Mouse (Mus musculus): ENCODE data around the gene Aff3.

Aff3 gene

DNA sequence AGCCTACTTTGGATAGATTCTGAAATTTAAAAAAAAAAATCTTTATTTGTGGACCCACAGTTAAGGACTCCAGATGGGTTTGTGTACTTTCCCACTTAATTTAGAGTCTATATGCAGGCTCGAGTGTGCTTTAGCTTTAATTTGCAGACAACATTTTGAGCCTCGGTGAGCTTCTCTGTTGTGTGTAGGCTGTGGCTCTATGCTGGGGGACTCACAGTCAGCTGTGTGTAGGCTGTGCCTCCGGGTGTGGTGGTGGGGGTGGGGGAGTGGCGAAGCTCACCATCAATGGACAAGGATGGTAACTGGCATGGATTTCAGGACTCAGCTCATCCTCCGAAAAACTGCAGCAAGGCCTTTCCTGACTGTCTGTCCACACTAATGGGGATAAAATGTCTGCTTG, 331.8 kb downstream of the Aff3 start:
- in situ Hi-C loops (cut with MboI; ENCODE audit: low pct_unique_long_range_greater_than_20kb in 1 of 2, low sequenced_read_pairs in 2 of 2, unreplicated experiment in 1 of 2), result no loop called here

DNA sequence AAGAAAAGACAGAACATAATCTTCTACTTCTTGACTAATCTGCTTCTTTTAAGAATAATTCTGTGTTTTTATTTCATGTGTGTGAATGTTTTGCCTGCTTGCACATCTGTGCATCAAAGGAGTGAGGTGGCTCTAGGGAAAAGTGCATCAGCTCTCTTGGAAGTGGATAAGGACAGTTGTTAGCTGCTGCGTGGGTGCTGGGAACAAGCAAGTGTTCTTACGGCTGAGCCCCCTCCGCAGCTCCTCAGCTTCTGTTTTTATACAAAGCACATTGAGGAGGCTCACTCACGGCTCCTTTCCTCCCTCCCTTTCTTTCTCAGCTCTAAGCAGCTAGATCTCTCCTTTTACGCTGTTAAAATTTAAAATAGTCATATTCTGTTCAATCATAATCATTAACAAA, 340.5 kb downstream of the Aff3 start:
- in situ Hi-C loops (cut with MboI; ENCODE audit: low pct_unique_long_range_greater_than_20kb in 1 of 2, low sequenced_read_pairs in 2 of 2, unreplicated experiment in 1 of 2), result no loop called here

DNA sequence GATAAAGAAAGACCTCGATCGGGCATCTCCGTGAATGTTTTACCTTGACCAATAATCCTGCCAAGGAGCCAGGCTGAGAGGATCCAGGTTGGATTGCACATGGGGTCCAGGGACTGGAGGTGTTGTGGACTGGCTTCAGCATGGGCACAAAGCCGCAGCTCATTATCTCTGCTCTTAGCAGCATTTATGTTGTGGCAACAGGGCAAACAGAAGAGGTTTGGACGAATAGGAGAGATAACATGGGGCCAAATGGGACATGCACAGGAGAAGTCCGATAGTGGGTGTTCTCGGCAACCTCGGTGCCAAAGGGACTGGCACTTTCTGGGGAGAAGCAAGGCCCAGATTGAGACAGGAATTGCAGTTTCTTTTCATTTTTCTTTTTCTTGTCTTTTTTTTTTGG, 342.9 kb downstream of the Aff3 start:
- in situ Hi-C loops (cut with MboI; ENCODE audit: low pct_unique_long_range_greater_than_20kb in 1 of 2, low sequenced_read_pairs in 2 of 2, unreplicated experiment in 1 of 2), result no loop called here

DNA sequence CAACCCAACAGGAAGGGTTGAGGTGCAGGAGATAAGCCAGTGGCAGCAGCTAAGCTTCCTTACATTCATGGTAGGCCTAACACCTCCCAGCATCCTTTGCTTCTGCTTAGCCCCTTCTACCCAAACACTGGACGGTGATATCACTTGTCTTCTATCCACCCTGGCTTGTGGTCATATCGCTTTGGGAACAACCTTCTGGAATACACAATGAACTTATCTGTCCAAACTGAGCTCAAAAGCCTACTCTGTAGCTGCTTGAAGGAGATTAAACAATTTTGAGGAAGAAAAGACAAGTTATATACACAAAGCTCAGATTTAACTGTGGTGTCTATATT, 343.8 kb downstream of the Aff3 start:
- in situ Hi-C loops (cut with MboI; ENCODE audit: low pct_unique_long_range_greater_than_20kb in 1 of 2, low sequenced_read_pairs in 2 of 2, unreplicated experiment in 1 of 2), result no loop called here

GRCm38 (mm10) chr1:38320126-38320970, 344.4 kb downstream of the Aff3 start:
- in situ Hi-C loops (cut with MboI; ENCODE audit: low pct_unique_long_range_greater_than_20kb in 1 of 2, low sequenced_read_pairs in 2 of 2, unreplicated experiment in 1 of 2), result no loop called here

DNA sequence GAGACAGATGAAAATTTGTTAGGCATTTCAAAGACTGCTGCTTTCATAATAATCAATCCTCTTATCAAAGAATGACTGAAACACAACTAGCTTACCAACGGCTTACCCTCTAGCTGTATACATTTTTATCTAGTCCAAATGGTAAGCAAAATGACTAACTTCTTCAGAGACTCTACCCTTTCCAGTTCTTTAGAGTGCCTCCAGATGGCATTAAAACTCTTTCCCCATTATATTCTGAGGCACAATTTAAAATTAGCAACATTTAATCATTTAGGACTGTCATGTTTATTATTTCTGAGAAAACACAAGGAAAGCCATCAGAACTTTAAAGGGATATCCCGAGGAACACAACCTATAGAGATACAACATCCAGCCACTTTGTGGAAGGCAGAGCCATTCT, 346.1 kb downstream of the Aff3 start:
- in situ Hi-C loops (cut with MboI; ENCODE audit: low pct_unique_long_range_greater_than_20kb in 1 of 2, low sequenced_read_pairs in 2 of 2, unreplicated experiment in 1 of 2), result no loop called here

- in situ Hi-C loops (cut with MboI; ENCODE audit: low pct_unique_long_range_greater_than_20kb in 1 of 2, low sequenced_read_pairs in 2 of 2, unreplicated experiment in 1 of 2), result no loop called here
Observed at GRCm38 (mm10) chr1:38315992-38316391, 348.8 kb downstream of the Aff3 start.

DNA sequence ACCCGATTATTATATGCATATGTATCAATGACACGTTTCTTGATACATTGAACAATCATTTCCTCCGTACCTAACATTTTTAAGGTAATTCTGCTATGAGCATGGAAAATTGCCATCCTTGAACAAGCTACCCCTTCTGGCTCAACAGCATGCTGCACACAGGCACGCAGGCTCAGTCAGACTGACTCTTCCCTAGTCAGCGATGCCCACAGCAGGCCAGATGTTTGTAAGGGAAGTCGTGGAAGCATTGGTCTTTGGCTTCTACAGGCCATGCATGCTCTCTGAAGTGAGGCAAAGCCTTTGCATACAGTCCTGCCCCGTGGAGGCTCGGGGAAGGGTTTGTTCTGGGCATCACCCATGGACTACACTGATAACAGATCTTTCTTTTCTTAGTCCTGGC, 354.3 kb downstream of the Aff3 start:
- in situ Hi-C loops (cut with MboI; ENCODE audit: low pct_unique_long_range_greater_than_20kb in 1 of 2, low sequenced_read_pairs in 2 of 2, unreplicated experiment in 1 of 2), result no loop called here

DNA sequence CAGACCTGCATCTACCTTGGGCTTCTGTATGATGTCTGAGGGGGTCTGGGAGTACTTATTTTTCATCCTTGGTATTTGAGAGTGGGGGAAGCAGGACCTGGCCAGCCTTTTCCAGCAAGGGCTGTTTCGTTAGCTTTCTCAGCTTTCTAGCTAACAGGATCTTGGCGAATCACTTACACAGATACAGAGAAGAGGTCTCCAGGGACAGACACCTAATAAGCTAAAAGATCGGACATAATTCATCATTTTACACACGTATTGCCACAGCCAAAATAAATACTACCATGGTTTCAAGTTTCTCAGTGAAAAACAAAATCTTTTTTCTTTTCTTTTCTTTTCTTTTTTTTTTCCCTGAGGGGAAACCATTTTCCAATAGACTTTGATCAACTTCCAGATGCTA, 354.7 kb downstream of the Aff3 start:
- in situ Hi-C loops (cut with MboI; ENCODE audit: low pct_unique_long_range_greater_than_20kb in 1 of 2, low sequenced_read_pairs in 2 of 2, unreplicated experiment in 1 of 2), result no loop called here

DNA sequence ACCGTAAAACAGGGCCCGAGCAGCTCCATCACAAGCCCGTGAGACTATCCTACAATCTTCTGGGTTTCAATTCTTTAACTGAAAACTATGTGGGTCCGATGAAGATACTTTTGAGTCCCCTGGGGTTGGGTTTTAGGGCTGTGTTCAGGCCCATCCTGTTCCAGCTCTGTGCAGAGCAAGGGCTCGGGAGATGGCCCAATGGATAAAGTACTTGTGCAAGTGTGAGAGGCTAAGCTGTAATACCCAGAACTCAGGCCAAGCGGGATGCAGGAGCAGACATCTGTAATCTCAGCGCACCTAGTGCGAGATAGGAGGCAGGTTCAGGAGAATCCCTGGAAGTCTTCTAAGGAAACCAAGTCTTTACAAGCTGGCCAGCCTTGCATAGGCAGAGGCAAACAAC, 355.4 kb downstream of the Aff3 start:
- in situ Hi-C loops (cut with MboI; ENCODE audit: low pct_unique_long_range_greater_than_20kb in 1 of 2, low sequenced_read_pairs in 2 of 2, unreplicated experiment in 1 of 2), result no loop called here

- in situ Hi-C loops (cut with MboI; ENCODE audit: low pct_unique_long_range_greater_than_20kb in 1 of 2, low sequenced_read_pairs in 2 of 2, unreplicated experiment in 1 of 2), result no loop called here
Observed at GRCm38 (mm10) chr1:38308705-38308996, 356.1 kb downstream of the Aff3 start.

DNA sequence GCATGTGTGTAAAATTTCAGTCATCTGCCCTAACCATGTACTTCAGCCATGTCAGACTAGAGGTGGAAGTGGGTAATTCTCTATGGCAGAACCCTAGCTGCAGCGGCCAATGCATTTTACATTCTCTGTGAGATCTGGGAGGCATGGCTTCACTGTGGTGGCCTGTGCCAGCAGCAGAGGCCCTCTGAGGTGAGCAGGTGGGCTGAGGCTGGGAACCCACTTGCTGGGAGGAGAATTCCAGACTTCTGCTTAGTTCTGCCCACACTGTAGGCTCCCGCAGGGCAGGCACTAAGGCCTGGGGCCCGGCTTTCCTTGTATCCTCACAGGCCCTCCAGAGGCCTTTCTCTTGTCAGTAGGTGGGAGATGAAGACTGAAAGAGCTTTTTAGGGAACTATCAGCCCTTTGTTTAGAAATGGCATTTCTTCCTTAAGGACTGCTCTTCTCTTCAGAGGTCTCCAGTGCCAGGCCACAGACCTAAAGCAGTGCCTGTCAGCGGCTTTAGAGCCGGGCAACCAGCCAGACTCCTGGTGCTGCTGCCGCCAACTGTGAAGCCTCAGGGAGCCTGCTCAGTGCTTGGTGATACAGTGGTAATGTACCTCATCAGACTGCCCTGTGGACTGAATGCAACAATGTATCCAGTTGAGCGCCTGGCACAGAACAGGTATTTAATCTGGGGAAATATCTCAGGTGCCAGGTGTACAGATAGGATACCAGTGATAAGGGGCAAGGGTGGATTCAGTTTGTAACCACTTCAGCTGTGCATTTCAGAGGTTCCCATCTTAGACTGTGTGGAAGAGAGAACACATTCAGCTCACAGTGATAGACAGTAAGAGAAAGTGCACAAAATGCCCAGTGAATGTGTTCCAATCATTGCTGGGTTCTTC, 356.7 kb downstream of the Aff3 start:
- in situ Hi-C loops (cut with MboI; ENCODE audit: low pct_unique_long_range_greater_than_20kb in 1 of 2, low sequenced_read_pairs in 2 of 2, unreplicated experiment in 1 of 2), result no loop called here

- in situ Hi-C loops (cut with MboI; ENCODE audit: low pct_unique_long_range_greater_than_20kb in 1 of 2, low sequenced_read_pairs in 2 of 2, unreplicated experiment in 1 of 2), result no loop called here
Observed at GRCm38 (mm10) chr1:38307234-38307633, 357.5 kb downstream of the Aff3 start.

DNA sequence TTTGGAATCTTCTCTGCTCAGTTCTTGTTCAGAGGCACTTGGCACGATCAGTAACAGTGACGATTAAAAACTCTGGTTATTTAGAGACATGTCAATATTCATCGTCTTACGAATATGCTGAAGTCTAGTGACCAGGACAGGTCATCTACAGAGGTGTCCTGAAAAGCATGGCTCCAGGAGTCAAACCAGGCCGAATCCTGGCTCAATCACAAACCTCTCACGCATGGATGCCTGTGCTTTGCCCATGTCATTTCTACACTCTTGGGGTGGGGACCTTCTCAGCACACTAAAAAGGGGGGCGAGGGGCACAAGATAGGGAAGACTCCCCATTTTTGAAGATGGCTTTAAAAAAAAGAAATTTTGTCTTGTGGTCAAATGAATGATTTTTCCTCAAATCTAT, 358.6 kb downstream of the Aff3 start:
- in situ Hi-C loops (cut with MboI; ENCODE audit: low pct_unique_long_range_greater_than_20kb in 1 of 2, low sequenced_read_pairs in 2 of 2, unreplicated experiment in 1 of 2), result no loop called here

- in situ Hi-C loops (cut with MboI; ENCODE audit: low pct_unique_long_range_greater_than_20kb in 1 of 2, low sequenced_read_pairs in 2 of 2, unreplicated experiment in 1 of 2), result no loop called here
Observed at GRCm38 (mm10) chr1:38304376-38304775, 360.4 kb downstream of the Aff3 start.

GRCm38 (mm10) chr1:38298291-38298690, 366.5 kb downstream of the Aff3 start:
- in situ Hi-C loops (cut with MboI; ENCODE audit: low pct_unique_long_range_greater_than_20kb in 1 of 2, low sequenced_read_pairs in 2 of 2, unreplicated experiment in 1 of 2), result no loop called here

DNA sequence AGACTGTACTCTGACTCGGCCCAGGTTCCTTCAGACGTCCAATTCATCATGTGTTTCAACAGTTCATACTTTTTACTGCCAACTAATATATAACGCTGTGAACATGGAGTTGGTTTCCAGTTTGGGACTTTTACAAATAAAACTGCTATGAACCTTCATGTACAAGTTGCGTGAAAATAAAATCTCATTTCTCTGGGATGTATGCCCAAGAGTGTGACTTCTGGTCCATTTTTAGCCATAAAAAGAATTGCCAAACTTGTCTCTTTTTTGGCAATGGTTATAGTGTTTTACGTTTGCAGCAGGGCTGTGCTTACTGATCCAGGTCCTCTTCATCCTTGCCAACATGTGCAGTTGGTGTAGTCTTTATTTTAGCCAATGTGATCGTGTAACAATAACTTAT, 369.8 kb downstream of the Aff3 start:
- in situ Hi-C loops (cut with MboI; ENCODE audit: low pct_unique_long_range_greater_than_20kb in 1 of 2, low sequenced_read_pairs in 2 of 2, unreplicated experiment in 1 of 2), result no loop called here

GRCm38 (mm10) chr1:38294336-38294695, 370.4 kb downstream of the Aff3 start:
- in situ Hi-C loops (cut with MboI; ENCODE audit: low pct_unique_long_range_greater_than_20kb in 1 of 2, low sequenced_read_pairs in 2 of 2, unreplicated experiment in 1 of 2), result no loop called here

GRCm38 (mm10) chr1:38293671-38294335, 371.0 kb downstream of the Aff3 start:
- in situ Hi-C loops (cut with MboI; ENCODE audit: low pct_unique_long_range_greater_than_20kb in 1 of 2, low sequenced_read_pairs in 2 of 2, unreplicated experiment in 1 of 2), result no loop called here

DNA sequence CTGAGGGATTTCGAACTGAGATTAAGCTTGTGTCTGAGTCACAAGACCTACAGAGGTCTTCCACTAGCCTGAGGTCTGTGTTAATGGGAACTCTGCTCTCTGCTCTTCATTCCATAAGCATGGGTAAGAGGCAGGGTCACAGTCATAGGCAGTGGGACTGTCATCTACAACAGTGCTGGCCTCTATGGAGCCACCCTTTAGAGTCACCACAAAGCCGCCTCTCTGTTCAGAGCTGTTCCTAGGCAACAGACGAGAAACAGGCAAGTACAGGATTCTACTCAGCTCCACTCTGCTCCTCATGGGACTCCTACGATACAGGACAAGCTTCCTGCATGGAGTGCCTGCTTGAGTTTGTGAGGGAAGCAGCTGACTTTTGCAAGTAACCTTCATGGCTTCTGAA, 371.9 kb downstream of the Aff3 start:
- in situ Hi-C loops (cut with MboI; ENCODE audit: low pct_unique_long_range_greater_than_20kb in 1 of 2, low sequenced_read_pairs in 2 of 2, unreplicated experiment in 1 of 2), result no loop called here
